Mouse (Mus musculus): ENCODE results near the gene Fcrla.

Fcrla gene

DNA sequence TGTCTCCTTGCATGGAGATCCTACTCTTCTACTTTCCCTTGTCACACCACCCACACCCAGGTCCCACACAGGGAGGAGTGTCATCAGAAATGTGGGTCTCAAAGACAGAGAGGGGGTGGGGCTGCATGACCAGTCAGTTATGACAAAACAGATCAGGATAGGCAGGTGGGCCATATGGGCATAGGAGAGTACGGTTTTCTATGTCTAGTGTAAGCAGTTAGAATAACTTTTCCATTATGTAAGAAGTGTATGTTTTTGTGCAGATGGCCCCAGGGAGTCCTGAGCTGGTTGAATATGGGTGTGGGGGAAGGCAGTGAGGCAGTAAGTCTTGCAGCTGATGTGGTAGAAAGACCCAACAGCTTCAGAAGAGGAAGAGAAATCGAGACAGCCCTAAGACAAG is 1.1 kb upstream of the Fcrla start:
- DNase-seq (ENCODE audit: low spot score), result no peak

DNA sequence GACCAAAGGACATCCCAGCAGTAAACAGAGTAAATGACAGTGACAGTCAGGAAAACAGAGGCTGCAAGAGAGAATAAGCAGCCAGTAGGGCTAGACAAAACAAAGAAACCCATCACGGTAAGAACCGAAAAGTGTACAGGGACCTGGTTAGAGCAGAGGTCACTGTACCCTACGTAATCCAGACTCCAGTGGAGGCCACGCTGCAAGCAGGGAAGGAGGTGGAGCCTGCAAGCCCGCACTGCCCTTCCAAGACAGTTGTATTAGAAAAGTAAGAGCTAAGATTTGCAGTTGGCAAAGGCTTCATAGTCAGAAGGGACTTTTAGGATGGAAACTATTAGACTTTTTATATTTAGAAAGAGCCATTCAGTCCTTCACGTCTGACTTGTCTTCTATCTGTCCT is 442 bp downstream of the Fcrla start:
- peak; percentile 37 for DNase-seq (ENCODE audit: low spot score)

DNA sequence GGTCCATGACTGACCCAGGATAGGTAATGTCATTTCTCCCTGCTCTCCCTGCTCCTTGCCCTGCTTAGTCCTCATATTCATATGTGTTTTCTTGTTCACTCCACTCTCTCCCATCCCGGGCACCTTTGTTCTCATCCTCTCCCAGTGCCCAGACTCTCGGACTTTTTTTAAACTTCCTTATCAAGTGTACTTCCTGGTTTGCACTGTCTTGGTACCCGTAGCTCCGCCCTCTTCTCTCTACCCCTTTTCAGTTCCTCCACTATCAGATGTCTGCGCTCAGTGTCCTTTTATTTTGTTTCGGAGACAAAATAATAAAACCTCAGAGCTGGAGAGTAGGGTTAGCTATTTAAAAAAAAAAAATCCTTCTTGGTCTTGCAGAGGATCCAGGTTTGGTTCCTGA is 2.9 kb downstream of the Fcrla start:
- DNase-seq (ENCODE audit: low spot score), result no peak

DNA sequence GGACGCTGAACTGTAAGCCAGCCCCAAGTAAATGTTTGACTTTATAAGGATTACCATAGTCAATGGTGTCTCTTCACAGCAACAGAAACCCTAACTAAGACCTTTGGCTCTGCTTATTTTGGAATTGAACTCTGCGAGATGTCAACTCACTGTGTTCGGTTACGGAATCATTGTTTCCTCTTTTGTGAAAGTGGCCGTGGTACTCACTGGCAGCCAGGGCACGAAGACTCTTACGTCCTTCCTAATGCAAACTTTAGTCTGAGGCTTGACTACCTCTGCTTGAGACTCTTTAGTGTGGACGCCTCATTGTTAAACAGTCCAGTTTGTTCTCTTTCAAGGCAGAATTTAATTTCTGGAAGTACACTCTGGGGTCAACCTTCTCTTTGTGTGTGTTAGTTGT is 8.1 kb downstream of the Fcrla start:
- no peak for DNase-seq (ENCODE audit: low spot score)

DNA sequence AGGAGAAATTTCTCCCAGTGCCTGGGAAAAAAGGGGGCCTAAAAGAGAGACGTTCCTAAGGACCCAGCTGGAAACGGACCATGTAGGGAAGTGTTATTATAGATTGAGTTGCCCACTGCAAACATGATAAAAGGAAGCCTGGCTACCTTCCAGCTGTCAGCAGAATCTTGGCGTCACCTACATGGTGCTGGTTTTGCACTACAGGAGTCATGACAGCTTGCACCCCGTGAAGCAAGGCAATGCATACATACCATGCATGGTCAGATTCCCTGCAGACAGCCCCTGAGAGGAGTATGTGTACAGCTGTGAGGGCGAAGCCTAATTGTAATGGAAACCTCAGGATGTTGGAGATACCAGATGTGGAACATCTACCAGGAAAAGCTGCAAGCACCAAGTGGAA is 11.7 kb downstream of the Fcrla start:
- no peak for DNase-seq (ENCODE audit: low spot score)

DNA sequence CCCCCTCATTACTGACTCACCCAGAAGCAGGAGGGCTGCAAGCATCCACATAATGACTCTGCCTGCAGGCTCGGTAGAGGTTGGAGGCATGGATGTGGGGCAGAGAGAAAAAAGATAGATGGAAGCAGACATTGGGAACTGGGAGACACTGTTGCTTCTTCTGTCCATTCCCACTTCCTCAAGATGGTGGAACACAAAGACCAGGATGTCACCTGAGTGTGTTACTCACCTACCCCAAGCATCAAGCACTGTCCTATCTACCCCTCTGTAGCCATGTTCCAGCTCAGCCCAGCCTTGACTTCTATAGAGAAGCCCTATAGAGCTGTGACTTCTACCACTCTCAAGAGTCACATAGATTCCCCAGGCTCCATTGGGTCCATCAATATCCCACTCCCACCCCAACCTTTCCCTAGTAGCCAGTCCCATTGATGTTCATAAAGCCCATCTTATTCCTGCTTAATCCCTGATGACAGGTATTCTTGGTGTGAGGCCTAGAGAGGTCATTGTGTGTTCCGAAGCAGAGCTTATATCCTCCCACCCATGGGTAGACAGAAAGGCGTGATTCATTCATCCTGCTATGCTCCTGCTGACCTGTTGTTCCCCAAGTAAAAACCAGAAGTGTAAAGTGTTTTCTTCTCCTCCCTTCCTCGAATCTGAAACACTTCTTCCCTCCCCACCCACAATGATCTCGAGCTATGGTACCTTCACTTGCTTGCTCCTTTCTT is 14.3 kb downstream of the Fcrla start, which contains the start of gene Fcrlb:
Gene Fcrlb (minus strand): TSS at position 51 of the 725 bp plus-strand sequence.
- no peak for DNase-seq (ENCODE audit: low spot score)

DNA sequence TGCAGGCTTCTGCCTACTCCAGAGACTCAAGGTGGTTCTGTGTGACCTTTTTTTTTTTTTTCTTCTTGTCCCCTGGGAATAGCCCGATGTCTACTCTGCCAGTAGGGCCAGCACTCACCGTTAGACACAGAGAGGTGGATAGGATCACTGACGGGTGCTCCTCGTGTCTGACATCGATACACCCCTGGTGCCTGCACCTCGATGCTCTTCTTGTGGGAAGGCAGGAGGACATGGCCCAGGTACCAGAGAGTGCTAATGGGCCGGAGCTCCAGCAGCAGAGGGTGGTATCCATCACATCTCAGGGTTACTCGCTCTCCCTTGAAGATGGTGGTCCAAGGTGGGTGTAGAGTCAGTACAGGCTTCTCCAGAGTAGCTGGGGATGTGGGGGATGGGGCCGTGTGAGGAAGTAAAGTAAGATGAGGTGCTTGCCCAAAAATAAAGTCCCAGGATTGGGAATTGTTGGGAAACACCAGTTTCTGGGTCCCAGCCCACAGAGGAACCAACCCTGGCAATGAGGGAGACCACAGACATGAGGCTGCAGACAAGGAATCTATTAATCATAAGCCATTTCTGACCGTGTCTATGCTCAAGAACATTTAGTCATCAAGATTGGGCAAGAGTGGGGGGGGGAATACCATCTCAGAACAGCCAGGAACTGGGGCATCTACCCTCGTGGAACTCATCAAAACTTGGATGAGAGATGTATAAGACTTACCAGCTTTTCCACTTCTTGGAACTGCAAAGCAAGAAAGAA is 15.3 kb downstream of the Fcrla start:
- DNase-seq (ENCODE audit: low spot score), result peak; percentile 68

DNA sequence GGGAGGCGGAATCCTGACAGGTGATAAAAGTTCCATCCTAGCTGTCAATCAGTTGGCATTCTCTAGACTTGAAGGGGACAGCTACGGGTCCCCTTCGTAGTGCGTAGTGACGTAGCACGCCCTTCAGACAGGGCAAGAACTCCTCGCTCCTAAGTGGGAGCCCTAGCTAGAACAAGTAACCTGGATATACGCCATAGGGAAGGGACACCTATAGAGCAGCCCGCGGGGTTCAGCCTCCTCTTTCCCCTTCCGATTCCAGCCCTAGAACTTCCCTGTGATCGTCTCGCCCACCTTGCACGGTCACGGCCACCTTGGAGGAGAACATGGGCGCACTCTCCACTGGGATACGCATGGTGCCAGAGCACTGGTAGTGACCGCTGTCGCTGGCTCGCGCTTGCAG is 19.0 kb downstream of the Fcrla start:
- DNase-seq (ENCODE audit: low spot score), result no peak

DNA sequence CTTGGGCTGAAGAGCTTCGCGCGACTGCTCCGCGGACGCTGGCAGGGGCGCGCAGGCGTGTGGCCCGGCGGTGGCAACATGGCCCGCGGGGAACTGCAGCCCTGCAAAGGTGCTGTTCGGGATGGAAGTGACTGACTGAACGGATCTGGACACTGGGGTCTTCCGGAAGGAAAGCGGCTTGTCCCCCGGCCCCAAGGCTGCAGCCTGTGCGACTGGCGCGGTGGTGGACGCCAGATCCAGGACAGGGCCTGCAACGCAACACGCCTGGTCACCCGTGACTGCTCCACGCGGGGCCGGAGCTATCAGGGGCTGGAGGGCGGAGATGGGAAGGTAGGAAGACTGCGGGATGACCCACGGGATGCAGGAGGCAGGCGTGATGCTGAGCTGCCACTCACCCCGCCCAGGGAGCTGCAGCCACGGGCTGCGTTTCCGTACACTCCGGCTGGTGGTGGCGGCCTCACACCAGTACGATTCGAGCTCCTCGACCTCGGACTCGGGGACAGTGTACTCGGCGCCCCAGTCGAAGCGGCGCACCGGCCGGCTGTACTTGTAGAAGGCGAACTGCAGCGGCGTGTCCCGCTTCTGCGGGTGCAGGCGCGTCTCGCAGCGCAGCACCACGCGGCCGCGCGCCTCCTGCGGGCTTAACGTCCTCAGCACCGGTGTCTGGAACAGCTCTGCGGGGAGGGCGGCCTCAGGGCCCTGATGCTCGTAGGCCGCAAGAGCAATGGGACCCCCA is 19.8 kb downstream of the Fcrla start:
- DNase-seq (ENCODE audit: low spot score), result no peak

DNA sequence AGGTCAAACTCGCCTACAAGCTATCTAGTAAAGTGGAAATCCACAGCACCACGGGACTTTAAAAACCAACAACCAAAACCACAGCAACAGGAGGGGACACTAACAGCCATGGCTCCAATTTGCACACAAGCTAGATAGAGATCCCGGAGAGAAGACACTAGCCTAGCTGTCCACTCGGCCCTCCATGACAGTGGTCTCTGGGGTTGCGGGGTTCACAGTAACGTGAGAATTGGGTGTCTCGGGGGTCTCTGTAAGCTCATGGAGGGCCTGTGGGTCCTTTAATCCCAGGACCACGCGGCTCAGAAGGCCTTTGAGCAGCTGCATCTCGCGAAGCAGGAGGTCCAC is 20.3 kb downstream of the Fcrla start:
- DNase-seq (ENCODE audit: low spot score), result no peak

DNA sequence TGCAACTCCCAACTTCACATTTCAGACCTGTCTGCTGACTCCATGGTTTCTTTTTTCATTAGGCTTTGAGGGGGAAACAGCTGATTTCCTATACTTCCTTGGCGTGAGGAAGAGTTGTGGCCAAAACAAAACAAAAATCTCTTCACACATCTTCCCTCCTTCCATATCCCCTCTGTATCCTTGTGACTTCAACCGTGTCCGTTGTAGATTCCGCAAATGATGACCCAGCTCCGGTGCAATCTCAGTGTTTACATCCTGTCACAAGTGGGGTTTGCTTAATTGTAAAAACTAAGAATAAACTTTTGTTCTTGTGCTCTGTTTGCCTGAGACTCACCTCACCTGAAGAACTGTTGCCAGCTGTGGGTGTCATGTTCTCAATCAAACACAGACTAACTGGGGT is 23.9 kb downstream of the Fcrla start:
- DNase-seq (ENCODE audit: low spot score), result no peak

DNA sequence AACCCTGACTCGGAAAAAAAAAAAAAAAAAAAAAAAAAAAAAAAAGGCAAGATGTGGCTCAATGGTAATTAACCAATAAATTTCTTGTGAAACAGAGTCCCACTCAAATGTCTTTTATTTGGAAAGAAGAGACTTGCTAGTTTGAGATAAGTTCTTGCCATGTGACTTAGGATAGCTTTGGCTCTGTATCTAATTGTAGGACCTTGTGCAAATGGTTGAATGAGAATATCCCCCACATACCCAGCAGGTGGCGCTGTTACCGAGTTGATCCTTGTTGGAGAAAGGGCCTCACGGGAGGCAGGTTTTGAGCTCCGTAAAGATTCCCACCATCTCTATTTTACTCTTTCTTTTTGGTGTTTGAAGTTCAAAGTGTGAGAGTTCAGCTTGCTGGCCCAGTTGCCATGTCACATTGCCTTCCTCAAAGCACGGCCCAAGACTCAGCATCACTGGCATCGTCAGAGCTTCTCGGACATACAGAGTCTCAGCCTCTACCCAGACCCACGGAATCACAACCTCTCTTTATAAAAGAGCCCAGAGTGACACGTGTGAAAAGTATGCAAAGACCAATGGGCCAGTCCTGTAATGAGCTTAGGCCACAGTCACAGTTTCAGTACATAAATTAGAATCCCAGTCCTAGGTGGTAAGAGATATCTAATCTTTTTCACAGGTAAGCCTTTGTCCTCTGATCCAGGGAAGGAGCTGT is 25.7 kb downstream of the Fcrla start:
- peak; percentile 85 for DNase-seq (ENCODE audit: low spot score)

DNA sequence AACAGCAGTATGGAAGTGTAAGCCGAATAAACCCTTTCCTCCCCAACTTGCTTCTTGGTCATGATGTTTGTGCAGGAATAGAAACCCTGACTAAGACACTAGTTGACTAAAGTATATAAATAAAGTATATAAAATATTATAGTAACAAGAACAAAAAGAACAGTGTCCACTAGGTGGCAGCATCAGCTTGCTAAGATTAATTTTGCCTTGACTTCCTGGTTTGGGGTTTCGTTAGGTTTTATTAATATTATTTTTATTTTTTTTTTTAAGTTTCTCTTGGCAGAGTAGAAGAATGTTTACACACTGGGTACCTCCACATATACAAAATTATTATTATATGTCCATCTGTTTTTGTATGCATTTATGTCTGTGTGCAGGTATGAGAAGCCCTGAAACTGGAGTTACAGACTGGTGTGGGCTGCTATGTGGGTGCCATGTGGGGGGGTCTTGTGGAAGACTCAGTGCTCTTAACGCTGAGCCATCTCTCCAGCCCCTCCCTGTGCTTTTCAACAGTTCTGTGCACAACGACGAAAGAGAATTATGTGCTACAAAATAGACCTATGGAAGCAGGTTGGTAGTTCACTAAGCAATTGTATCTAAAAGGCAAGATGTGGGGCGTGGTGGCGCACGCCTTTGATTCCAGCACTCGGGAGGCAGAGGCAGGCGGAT is 26.4 kb downstream of the Fcrla start:
- DNase-seq (ENCODE audit: low spot score), result peak; percentile 86

DNA sequence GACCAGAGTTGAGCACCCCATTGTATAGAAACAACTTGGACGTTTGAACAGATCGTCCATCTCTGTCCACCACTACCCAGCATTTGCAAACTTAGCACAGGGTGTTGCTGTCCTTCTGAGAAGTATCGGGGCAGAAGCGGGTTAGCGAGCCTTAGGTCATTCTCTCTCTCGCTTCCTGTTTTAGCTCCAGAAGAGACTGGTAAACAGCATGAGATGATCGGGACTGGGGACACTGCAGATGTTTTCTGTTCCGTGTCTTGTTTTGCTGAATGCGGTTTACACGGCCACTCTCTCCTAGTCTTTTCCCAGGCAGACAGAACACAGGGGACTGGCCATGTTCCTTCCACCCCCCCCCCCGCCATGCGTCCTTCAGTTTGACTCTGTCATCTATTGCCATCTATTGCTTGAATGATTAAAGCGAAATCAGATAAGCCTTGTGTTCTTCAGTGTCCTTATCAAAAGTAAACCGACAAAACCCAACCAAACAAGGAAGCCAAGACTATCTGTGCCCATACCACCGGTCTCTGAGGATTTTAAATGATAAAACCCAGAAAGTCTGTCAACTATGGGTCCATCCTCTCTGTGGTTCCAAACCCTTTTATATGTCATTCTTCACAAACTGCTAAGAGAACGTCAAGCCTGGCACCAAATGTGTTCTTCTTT is 28.8 kb downstream of the Fcrla start:
- DNase-seq (ENCODE audit: low spot score), result no peak

DNA sequence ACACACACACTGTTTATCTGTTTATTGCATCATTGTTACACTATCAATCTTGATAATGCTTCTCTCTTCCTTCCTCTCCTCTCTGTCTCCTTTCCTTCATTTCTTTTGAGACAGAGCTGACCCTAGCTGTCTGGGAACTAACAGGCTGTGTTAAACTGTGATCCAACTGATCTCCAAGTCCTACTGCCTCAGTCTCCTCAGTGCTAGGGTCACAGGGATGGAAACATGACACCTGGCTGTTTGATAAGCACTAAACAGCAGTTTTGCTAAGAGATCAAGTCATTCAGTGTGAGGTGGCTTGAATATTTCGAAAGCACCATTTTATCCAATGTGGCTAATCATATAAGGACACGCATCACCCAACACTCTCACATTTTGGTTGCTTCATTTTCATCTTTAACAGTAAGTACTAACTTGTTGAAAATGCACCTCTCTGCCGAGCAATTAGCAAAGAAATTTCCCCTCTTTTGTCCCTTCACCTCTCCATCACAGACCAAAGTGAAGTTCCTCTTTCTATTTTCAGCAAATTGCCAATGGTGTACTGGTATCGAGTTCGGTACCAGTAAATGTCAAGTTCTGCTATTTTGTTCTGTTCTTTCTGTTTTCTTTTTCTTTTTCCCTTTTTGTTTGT is 30.6 kb downstream of the Fcrla start:
- DNase-seq (ENCODE audit: low spot score), result no peak

DNA sequence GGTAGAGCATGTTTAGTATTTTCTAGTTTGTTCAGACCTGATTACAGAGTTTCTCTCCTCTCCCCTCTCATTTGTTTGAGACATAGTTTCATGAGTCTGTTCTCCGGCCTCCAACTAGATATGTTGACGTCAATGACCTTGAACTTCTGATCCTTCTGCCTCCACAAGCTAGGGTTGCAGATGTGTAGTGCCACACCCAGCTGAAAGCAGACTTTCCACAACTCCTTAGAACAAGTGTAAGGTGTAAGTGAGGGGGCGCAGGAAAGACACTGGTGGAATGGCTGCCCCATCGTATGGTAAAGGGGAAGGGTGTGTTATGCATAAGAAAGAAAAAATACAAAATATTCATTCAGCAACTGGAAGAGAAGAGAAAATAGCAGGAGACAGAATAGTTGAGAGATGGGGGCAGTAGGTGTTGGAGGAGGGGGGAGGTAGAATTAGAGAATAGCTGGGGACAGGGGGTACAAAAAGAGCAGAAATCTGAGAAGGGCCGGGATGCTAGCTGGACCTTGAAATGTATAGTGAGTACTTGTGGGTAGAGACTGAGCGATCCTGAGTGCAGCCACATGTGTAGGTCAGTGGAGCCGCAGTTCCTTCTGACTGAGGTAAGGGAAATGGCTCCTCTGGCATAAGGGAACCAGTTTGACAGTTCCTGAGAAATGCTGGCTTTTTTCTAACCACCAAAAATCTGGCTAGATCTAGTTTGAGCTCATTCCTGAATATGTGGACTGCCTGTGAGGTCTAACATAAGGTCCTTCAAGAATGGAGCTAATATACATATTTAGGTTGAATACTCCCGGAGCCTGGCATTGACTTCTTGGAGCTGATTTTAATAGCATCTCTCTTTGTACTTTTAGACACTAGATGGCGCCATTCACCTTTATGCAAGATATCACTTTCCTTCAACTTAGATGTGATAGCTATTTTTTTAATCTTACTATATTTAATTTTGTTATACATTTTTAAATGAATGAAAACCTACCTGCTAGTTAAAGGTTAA is 32.5 kb downstream of the Fcrla start:
- DNase-seq (ENCODE audit: low spot score), result peak; percentile 72

DNA sequence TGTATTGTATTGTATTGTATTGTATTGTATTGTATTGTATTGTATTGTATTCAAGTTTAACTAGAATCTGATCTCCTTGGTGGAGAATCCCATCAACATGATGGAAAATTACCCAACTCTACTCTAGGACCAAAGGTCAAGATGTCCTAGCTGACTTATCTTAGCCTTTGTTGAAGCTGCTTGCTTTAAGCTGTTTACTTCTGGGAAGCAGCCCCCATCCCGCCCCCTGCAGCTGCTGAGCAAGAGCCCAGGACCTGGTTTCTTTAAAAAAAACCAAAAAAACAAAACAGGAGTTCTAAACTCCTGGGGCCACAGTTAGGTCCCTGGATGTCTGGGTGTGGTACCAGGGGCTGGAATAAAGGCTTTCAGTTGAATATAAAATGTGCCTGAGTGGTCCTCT is 35.1 kb downstream of the Fcrla start:
- no peak for DNase-seq (ENCODE audit: low spot score)

DNA sequence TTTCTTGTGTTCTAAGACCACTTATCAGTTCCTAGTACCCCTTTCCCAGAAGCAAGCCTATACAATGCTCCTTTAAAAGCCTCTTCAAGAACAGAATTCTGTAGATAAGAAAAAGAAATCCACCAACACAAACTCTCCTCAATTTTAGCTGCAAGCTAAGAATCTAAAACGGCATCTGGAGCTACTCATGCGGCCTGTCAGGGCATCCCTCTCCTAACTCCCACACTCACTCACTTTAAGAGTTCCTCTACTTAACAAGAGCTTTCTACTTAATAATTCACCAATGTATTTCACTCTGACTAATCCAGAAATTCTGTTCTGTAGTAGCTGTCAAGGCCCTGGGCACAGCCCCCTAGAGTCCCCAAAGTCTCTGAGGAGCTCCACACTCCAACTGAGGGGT is 35.7 kb downstream of the Fcrla start:
- no peak for DNase-seq (ENCODE audit: low spot score)

DNA sequence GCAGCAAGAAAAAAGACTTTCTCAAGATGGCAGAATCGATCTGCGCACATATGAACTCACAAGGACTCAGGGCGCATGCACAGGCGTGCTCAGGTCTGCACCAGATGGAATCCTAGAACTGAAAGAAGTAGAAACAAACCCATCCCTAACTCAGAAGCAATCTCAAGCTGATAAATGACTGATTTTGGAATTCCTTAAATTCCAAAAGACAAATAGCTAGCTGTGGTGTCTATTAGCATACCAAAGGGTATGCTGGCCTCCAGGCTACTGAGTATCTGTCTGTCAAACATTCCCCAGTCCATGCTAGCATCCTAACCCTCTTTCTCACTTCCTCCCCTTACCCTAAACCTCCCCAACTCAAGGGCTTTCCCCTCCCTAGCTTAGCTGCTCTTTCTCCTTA is 38.1 kb downstream of the Fcrla start:
- DNase-seq (ENCODE audit: low spot score), result no peak

DNA sequence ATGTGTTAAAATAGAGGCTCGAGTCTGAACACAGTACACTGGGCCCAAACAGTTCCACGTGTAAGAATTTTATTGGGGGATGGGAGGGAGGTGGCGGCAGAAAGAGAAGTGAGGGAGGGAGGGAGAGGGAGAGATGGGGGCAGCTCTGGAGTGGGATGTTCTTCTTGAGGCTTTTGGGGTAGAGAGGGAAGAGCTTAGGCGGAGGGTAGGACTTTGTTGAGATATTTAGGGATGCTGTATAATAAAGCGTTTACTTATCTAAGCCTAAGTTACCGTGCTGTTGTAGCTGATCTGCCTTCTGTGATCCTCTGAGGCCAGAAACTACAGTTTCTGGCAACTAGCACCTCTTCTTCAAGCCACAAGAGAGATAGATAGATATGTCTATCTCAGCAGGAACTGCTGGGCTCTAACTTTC is 41.3 kb downstream of the Fcrla start:
- DNase-seq (ENCODE audit: low spot score), result no peak
